Mouse (Mus musculus) lung, embryonic 14.5 days (tissue): ENCODE data around the gene Slc22a23. TPM values are rescaled to one million over a fixed set of nuclear protein-coding genes. Genes with fewer than 3 reads are reported as not detected.

Experiments used
- ATAC-seq: fragments of 200-750 bp; cut with Nextera tagmentation; 2 replicates; pipeline ENCODE4 v1.8.0; 2017; ENCODE audit warnings: mild to moderate bottlenecking, moderate TSS enrichment, moderate library complexity; ENCODE audit not compliant: insufficient read depth
- DNase-seq: peaks from one replicate; pipeline ENCODE4 v3.0.0-alpha.2; 2015
- H3K27ac ChIP-seq: fragments of 300-500 bp; sonication (generic); 2 replicates; pipeline ENCODE4 v1.5.1; 2014; ENCODE audit warnings: low read depth, mild to moderate bottlenecking, moderate library complexity
- H3K27me3 ChIP-seq: fragments of 300-500 bp; sonication (generic); 2 replicates; pipeline ENCODE4 v1.6.1; 2014; ENCODE audit warnings: low read length, control low read depth; ENCODE audit not compliant: insufficient read depth
- H3K36me3 ChIP-seq: fragments of 300-500 bp; sonication (generic); 2 replicates; pipeline ENCODE4 v1.6.1; 2014; ENCODE audit warnings: control low read depth; ENCODE audit not compliant: insufficient read depth
- H3K4me1 ChIP-seq: fragments of 300-500 bp; sonication (generic); 2 replicates; pipeline ENCODE4 v1.6.1; 2014; ENCODE audit warnings: antibody characterized with exemption, control low read depth; ENCODE audit not compliant: insufficient read depth
- H3K4me2 ChIP-seq: fragments of 300-500 bp; sonication (generic); 2 replicates; pipeline ENCODE4 v1.6.1; 2014; ENCODE audit warnings: mild to moderate bottlenecking
- H3K4me3 ChIP-seq: fragments of 300-500 bp; sonication (generic); 2 replicates; pipeline ENCODE4 v1.5.1; 2014; ENCODE audit warnings: low read depth, low read length
- H3K9ac ChIP-seq: fragments of 300-500 bp; sonication (generic); 2 replicates; pipeline ENCODE4 v1.6.1; 2014
- H3K9me3 ChIP-seq: fragments of 300-500 bp; sonication (generic); 2 replicates; pipeline ENCODE4 v1.6.1; 2016; ENCODE audit warnings: low read depth, low read length, control low read depth
- CTCF ChIP-seq: IDR thresholded peaks from 2 replicates; pipeline ENCODE4 v1.5.1; 2016; ENCODE audit warnings: antibody characterized with exemption, low read depth
- WGBS: fragments of 180-500 bp; shearing (Covaris S2); extraction: QIAGEN DNeasy Blood & Tissue Kit; methylation state at CpG from one replicate; pipeline ENCODE4 v1.1.7; 2014; 5-methylcytosine and 5-hydroxymethylcytosine counted together
- polyA plus RNA-seq: library from polyadenylated mRNA; unstranded; fragments of >200 nt; fragmentation: Nextera tagmentation; extraction: Ambion mirVana; gene quantifications from 2 replicates; pipeline ENCODE4 v1.2.1, GENCODE M21; 2014

Slc22a23 gene
- polyA plus RNA-seq, 1 experiment from 2014 or later, result 7.5 TPM

- no peak overlapping the region for H3K4me2 ChIP-seq
Observed at GRCm38 (mm10) chr13:34234439-34234838, 110.5 kb downstream of the Slc22a23 start.

DNA sequence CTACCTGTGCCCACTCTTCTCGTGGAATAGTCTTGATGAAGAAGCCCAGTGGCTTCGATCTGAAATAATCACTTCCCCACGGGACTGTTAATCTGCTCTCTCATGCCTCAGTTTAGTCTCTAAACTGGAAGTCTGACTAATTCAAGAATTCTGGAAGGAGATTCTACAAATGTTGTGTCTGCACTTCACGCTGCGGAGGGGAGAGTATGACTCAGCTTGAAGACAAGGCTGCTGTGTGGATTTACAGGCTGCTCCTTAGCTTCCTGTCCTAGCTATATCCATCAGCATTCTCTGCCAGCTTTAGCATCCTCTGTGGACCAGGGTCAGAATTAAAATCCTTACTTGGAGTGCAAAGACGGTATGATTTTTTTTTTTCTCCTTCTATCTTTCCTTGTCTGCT, 112.0 kb downstream of the Slc22a23 start:
- Histone ChIP-seq H3K9ac (no peak overlapping the region), H3K27me3 (no peaks in the 10 kb centered on the region), H3K4me2 (no peak overlapping the region), H3K4me1 (no peaks in the 10 kb centered on the region), H3K9me3 (no peaks in the 10 kb centered on the region), H3K36me3 (no peaks in the 10 kb centered on the region), H3K4me3 (no peak overlapping the region), H3K27ac (no peak overlapping the region)
- DNase-seq (no peak), ATAC-seq (no peak)
- no peak for TF ChIP-seq CTCF
- 74% methylated on average over 6 of the region's 6 CpGs for WGBS

More at GRCm38 (mm10) chr13:34234439-34234838, 110.5 kb downstream of the Slc22a23 start:
- Histone ChIP-seq H3K4me3 (no peak overlapping the region), H3K27me3 (no peaks in the 10 kb centered on the region), H3K9ac (no peak overlapping the region), H3K27ac (no peak overlapping the region), H3K4me1 (no peaks in the 10 kb centered on the region; the same call in 1 of the 2 replicates), H3K36me3 (no peaks in the 10 kb centered on the region), H3K9me3 (no peaks in the 10 kb centered on the region)
- ATAC-seq (no peak), DNase-seq (no peak)
- no peak for TF ChIP-seq CTCF
- WGBS, result 58% methylated on average over 5 of the region's 5 CpGs

- H3K4me1 ChIP-seq, result no peaks in the 10 kb centered on the region
Observed at GRCm38 (mm10) chr13:34228905-34229304, 116.1 kb downstream of the Slc22a23 start.

DNA sequence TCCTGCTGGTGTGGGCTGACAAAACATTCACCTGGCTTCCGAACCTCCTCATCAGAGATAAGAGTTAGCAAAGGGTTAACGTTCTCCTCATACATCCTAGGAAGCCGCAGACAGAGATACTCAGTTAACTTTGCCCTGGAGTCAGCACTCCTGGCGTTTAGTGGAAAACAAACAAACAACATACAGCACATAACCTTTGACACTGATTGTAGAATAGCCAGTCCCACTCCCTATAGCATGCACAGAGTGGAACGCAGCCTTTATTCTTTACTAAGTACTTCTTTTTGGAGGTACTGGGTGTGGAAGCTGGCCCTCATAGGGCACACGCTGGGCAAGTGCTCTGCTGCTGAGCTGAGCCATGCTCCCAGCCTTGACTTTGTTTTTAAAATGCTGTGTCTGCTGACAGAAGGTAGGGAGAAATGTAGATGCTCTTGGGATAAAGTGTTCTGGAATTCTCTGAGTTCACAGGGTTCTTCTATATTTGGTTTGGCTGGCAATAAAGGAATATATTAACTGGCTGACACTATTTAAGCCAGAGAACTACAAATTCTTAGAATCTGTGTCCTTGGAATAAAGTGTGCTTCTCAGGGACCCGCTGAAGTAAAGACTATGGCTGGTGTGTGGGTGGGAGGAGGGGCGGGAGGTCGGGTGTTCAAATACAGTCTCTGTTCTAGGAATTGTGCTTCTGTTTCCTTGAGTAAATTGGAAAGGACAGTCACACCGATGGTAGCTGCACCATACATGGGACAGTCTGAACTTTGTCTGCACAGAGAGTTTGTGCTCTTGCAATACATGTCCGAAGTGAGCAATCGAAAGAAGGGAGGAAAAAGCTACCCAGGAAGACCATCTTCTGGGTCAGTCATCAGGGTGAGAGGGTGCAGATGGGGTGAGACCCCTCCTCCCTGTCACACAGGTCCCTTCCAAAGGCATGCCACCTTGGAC, 117.0 kb downstream of the Slc22a23 start:
- Histone ChIP-seq H3K9me3 (no peaks in the 10 kb centered on the region), H3K9ac (no peak overlapping the region), H3K4me3 (no peak overlapping the region), H3K27me3 (no peaks in the 10 kb centered on the region), H3K4me2 (no peak overlapping the region), H3K36me3 (no peaks in the 10 kb centered on the region), H3K27ac (no peak overlapping the region), H3K4me1 (no peaks in the 10 kb centered on the region)
- ATAC-seq, result no peak
- TF ChIP-seq CTCF, result no peak
- 32% methylated on average over 12 of the region's 12 CpGs for WGBS
- DNase-seq, result no peak

More at GRCm38 (mm10) chr13:34228905-34229304, 116.1 kb downstream of the Slc22a23 start:
- TF ChIP-seq CTCF, result no peak
- ATAC-seq (no peak), DNase-seq (no peak)
- Histone ChIP-seq H3K4me3 (no peak overlapping the region), H3K9me3 (no peaks in the 10 kb centered on the region), H3K36me3 (no peaks in the 10 kb centered on the region), H3K4me2 (no peak overlapping the region), H3K9ac (no peak overlapping the region), H3K27ac (no peak overlapping the region), H3K27me3 (no peaks in the 10 kb centered on the region)
- 60% methylated on average over 4 of the region's 4 CpGs for WGBS

GRCm38 (mm10) chr13:34226940-34227339, 118.0 kb downstream of the Slc22a23 start:
- no peak for TF ChIP-seq CTCF
- no peaks in the 10 kb centered on the region for H3K36me3 ChIP-seq
- ATAC-seq, result no peak
- no peaks in the 10 kb centered on the region for H3K27me3 ChIP-seq
- H3K27ac ChIP-seq, result no peak overlapping the region
- H3K4me1 ChIP-seq, result no peaks in the 10 kb centered on the region
- 14% methylated on average over 1 of the region's 1 CpGs for WGBS
- no peak for DNase-seq
- no peak overlapping the region for H3K4me2 ChIP-seq
- H3K9me3 ChIP-seq, result no peaks in the 10 kb centered on the region
- no peak overlapping the region for H3K4me3 ChIP-seq
- H3K9ac ChIP-seq, result no peak overlapping the region

GRCm38 (mm10) chr13:34222985-34223384, 122.0 kb downstream of the Slc22a23 start:
- Histone ChIP-seq H3K27me3 (no peaks in the 10 kb centered on the region), H3K27ac (no peak overlapping the region), H3K9ac (no peak overlapping the region), H3K36me3 (no peaks in the 10 kb centered on the region), H3K4me3 (no peak overlapping the region), H3K4me2 (no peak overlapping the region), H3K4me1 (no peaks in the 10 kb centered on the region), H3K9me3 (no peaks in the 10 kb centered on the region)
- no peak for TF ChIP-seq CTCF
- DNase-seq (peak; percentile 71), ATAC-seq (no peak)
- 28% methylated on average over 7 of the region's 7 CpGs for WGBS

- no peak for ATAC-seq
- 58% methylated on average over 3 of the region's 3 CpGs for WGBS
- TF ChIP-seq CTCF, result no peak
Observed at GRCm38 (mm10) chr13:34219728-34220127, 125.3 kb downstream of the Slc22a23 start.

More at GRCm38 (mm10) chr13:34219728-34220127, 125.3 kb downstream of the Slc22a23 start:
- Histone ChIP-seq H3K9ac (no peak overlapping the region), H3K36me3 (no peaks in the 10 kb centered on the region), H3K9me3 (no peaks in the 10 kb centered on the region), H3K4me1 (no peaks in the 10 kb centered on the region), H3K27ac (no peak overlapping the region), H3K4me2 (no peak overlapping the region), H3K4me3 (no peak overlapping the region), H3K27me3 (no peaks in the 10 kb centered on the region)
- no peak for DNase-seq
